Mouse (Mus musculus): ENCODE measurements around the gene Sat1.

GRCm38 (mm10) chrX:155201799-155202198, 14.4 kb downstream of the Sat1 start:
- no peak for TF ChIP-seq CTCF (IDR thresholded peaks at IDR 0.05; ENCODE audit: low read depth, low read length)
- no peak for TF ChIP-seq POLR2A (IDR thresholded peaks at IDR 0.05; ENCODE audit: borderline replicate concordance, low read depth, low read length)
